Mouse (Mus musculus) testis, adult 2 months (tissue): Measurements from ENCODE around the gene Usf1.

Experiments
- CTCF ChIP-seq: fragments of 200-500 bp; IDR thresholded peaks from 2 replicates; pipeline ENCODE4 v1.5.1; 2012; ENCODE audit warnings: low read depth, mild to moderate bottlenecking, inconsistent platforms, low read length, moderate library complexity; ENCODE audit not compliant: control insufficient read depth, insufficient read depth, insufficient replicate concordance
- POLR2A ChIP-seq: fragments of 200-500 bp; IDR thresholded peaks from 2 replicates; pipeline ENCODE4 v1.6.1; 2012; ENCODE audit warnings: low read depth, mild to moderate bottlenecking, inconsistent platforms, low read length, moderate library complexity; ENCODE audit not compliant: control insufficient read depth

GRCm38 (mm10) chr1:171466565-171466964 is 55.5 kb downstream of the Usf1 start:
- TF ChIP-seq CTCF = no peak
- no peak for TF ChIP-seq POLR2A
